Mouse (Mus musculus): ENCODE results near the gene Set.

GRCm38 (mm10) chr2:30095882-30096527 is 38.8 kb downstream of the Set start:
- TF ChIP-seq TAL1 (conservative IDR thresholded peaks at IDR 0.05; ENCODE audit: low read depth, low read length) (no peak), CTCF (IDR thresholded peaks at IDR 0.05; ENCODE audit: low read depth, low read length) (peak; percentile 57), GATA1 (IDR thresholded peaks at IDR 0.05; ENCODE audit: borderline replicate concordance, low read length) (no peak), GATA2 (IDR thresholded peaks at IDR 0.05; ENCODE audit: borderline replicate concordance, low read depth, low read length) (no peak)
